Mouse (Mus musculus) midbrain, embryonic 12.5 days (tissue): ENCODE data around the gene Def8. TPM values are rescaled to one million over a fixed set of nuclear protein-coding genes. Genes with fewer than 3 reads are reported as not detected.

ENCODE experiments used
- ATAC-seq: fragments of 200-750 bp; cut with Nextera tagmentation; 2 replicates; pipeline ENCODE4 v1.8.0; 2017; ENCODE audit warnings: low read depth, moderate TSS enrichment, moderate library complexity; ENCODE audit not compliant: low FRiP score
- H3K27ac ChIP-seq: fragments of 300-500 bp; sonication (generic); replicated peaks from 2 replicates; pipeline ENCODE4 v1.5.1; 2016; ENCODE audit warnings: mild to moderate bottlenecking
- H3K27me3 ChIP-seq: fragments of 300-500 bp; sonication (generic); 2 replicates; pipeline ENCODE4 v1.6.1; 2016; ENCODE audit warnings: mild to moderate bottlenecking
- H3K36me3 ChIP-seq: fragments of 300-500 bp; sonication (generic); 2 replicates; pipeline ENCODE4 v1.6.1; 2016
- H3K4me1 ChIP-seq: fragments of 300-500 bp; sonication (generic); 2 replicates; pipeline ENCODE4 v1.6.1; 2016
- H3K4me2 ChIP-seq: fragments of 300-500 bp; sonication (generic); replicated peaks from 2 replicates; pipeline ENCODE4 v1.6.1; 2016; ENCODE audit warnings: mild to moderate bottlenecking, moderate library complexity
- H3K4me3 ChIP-seq: fragments of 300-500 bp; sonication (generic); 2 replicates; pipeline ENCODE4 v1.5.1; 2016; ENCODE audit warnings: mild to moderate bottlenecking
- H3K9ac ChIP-seq: fragments of 300-500 bp; sonication (generic); replicated peaks from 2 replicates; pipeline ENCODE4 v1.6.1; 2016; ENCODE audit warnings: mild to moderate bottlenecking, moderate library complexity
- H3K9me3 ChIP-seq: fragments of 300-500 bp; sonication (generic); 2 replicates; pipeline ENCODE4 v1.6.1; 2016; ENCODE audit warnings: mild to moderate bottlenecking
- WGBS: fragments of 180-500 bp; shearing (Covaris S2); methylation state at CpG from one replicate; pipeline ENCODE4 v1.1.7; 2016; 5-methylcytosine and 5-hydroxymethylcytosine counted together
- polyA plus RNA-seq: library from polyadenylated mRNA; unstranded; fragments of >200 nt; fragmentation: Nextera tagmentation; extraction: Ambion mirVana; gene quantifications from 2 replicates; pipeline ENCODE4 v1.2.1, GENCODE M21; 2016

The Def8 gene
- polyA plus RNA-seq, 1 experiment from 2014 or later, result 44.0 TPM

GRCm38 (mm10) chr8:123402730-123403326 is 20.5 kb upstream of the Def8 start:
- peaks cover 56% of the 10 kb centered on the region for H3K36me3 ChIP-seq
- ATAC-seq, result no peak
- 0 out of 2 replicates have a peak, but pooled peaks cover under 1% of the 10 kb centered on the region for H3K27me3 ChIP-seq
- 93% methylated on average over 9 of the region's 9 CpGs for WGBS
- no peak overlapping the region for H3K4me3 ChIP-seq
- no peaks in the 10 kb centered on the region for H3K9me3 ChIP-seq
- peaks cover 13% of the 10 kb centered on the region for H3K4me1 ChIP-seq
- H3K9ac ChIP-seq, result no peak overlapping the region
- H3K4me2 ChIP-seq, result no peak overlapping the region
- no peak overlapping the region for H3K27ac ChIP-seq

- no peak for ATAC-seq
- peak overlapping the region; percentile 54; the same call in 1 of the 2 replicates for H3K27ac ChIP-seq
- peaks cover 8% of the 10 kb centered on the region; the same call in 1 of the 2 replicates for H3K27me3 ChIP-seq
- H3K9ac ChIP-seq, result no peak overlapping the region; the same call in 1 of the 2 replicates
- H3K4me1 ChIP-seq, result peaks cover 24% of the 10 kb centered on the region
- no peak overlapping the region for H3K4me3 ChIP-seq
- WGBS, result 54% methylated on average over 8 of the region's 8 CpGs
- H3K4me2 ChIP-seq, result no peak overlapping the region
- peaks cover 39% of the 10 kb centered on the region for H3K36me3 ChIP-seq
- no peaks in the 10 kb centered on the region for H3K9me3 ChIP-seq
Observed at GRCm38 (mm10) chr8:123404521-123404920, 18.8 kb upstream of the Def8 start.

- Histone ChIP-seq H3K4me2 (no peak within 1 kb of the TSS), H3K27ac (no peak within 1 kb of the TSS), H3K4me1 (peaks cover 36% of the 10 kb centered on the region), H3K9ac (no peak within 1 kb of the TSS), H3K9me3 (no peaks in the 10 kb centered on the region), H3K4me3 (no peak within 1 kb of the TSS), H3K36me3 (peaks cover 18% of the 10 kb centered on the region), H3K27me3 (peaks cover 8% of the 10 kb centered on the region; the same call in 1 of the 2 replicates)
- ATAC-seq, result no peak
- 5% methylated on average over 4 of the region's 4 CpGs for WGBS
Observed at GRCm38 (mm10) chr8:123406786-123407185, 16.5 kb upstream of the Def8 start, which contains the start of gene Mc1r. Gene Mc1r, plus strand, starts transcription at chr8:123407107.

- peaks cover 9% of the 10 kb centered on the region for H3K36me3 ChIP-seq
- 94% methylated on average over 13 of the region's 13 CpGs for WGBS
- peaks cover 8% of the 10 kb centered on the region; the same call in 1 of the 2 replicates for H3K27me3 ChIP-seq
- no peak overlapping the region for H3K27ac ChIP-seq
- no peak overlapping the region for H3K9ac ChIP-seq
- H3K9me3 ChIP-seq, result no peaks in the 10 kb centered on the region
- no peak for ATAC-seq
- H3K4me2 ChIP-seq, result no peak overlapping the region
- H3K4me1 ChIP-seq, result peaks cover 36% of the 10 kb centered on the region
- no peak overlapping the region for H3K4me3 ChIP-seq
Observed at GRCm38 (mm10) chr8:123407612-123408011, 15.7 kb upstream of the Def8 start.

GRCm38 (mm10) chr8:123408586-123409544 is 14.5 kb upstream of the Def8 start:
- WGBS, result 79% methylated on average over 9 of the region's 9 CpGs
- peak overlapping the region; percentile 68 for H3K4me2 ChIP-seq

GRCm38 (mm10) chr8:123410049-123410587 is 13.2 kb upstream of the Def8 start:
- 31% methylated on average over 8 of the region's 8 CpGs for WGBS

More at GRCm38 (mm10) chr8:123408586-123409544, 14.5 kb upstream of the Def8 start:
- no peaks in the 10 kb centered on the region for H3K36me3 ChIP-seq
- H3K4me1 ChIP-seq, result peaks cover 46% of the 10 kb centered on the region
- peaks cover 8% of the 10 kb centered on the region; the same call in 1 of the 2 replicates for H3K27me3 ChIP-seq
- H3K9me3 ChIP-seq, result no peaks in the 10 kb centered on the region
- H3K27ac ChIP-seq, result peak overlapping the region; percentile 97
- peak overlapping the region; percentile 92; the same call in 1 of the 2 replicates for H3K4me3 ChIP-seq
- no peak for ATAC-seq
- H3K9ac ChIP-seq, result peak overlapping the region; percentile 96; the same call in 1 of the 2 replicates

GRCm38 (mm10) chr8:123410788-123411187 is 12.5 kb upstream of the Def8 start:
- peaks cover 46% of the 10 kb centered on the region for H3K4me1 ChIP-seq
- H3K27ac ChIP-seq, result peak overlapping the region; percentile 97
- H3K9ac ChIP-seq, result peak overlapping the region; percentile 96
- H3K27me3 ChIP-seq, result peaks cover 8% of the 10 kb centered on the region; the same call in 1 of the 2 replicates
- WGBS, result 4% methylated on average over 11 of the region's 11 CpGs
- H3K4me3 ChIP-seq, result peak overlapping the region; percentile 92
- no peaks in the 10 kb centered on the region for H3K36me3 ChIP-seq
- peak overlapping the region; percentile 68 for H3K4me2 ChIP-seq
- H3K9me3 ChIP-seq, result no peaks in the 10 kb centered on the region
- ATAC-seq, result no peak; the same call in 1 of the 2 replicates

More at GRCm38 (mm10) chr8:123410049-123410587, 13.2 kb upstream of the Def8 start:
- H3K27ac ChIP-seq, result peak overlapping the region; percentile 97
- peak overlapping the region; percentile 92 for H3K4me3 ChIP-seq
- no peaks in the 10 kb centered on the region for H3K36me3 ChIP-seq
- ATAC-seq, result no peak
- H3K27me3 ChIP-seq, result peaks cover 8% of the 10 kb centered on the region; the same call in 1 of the 2 replicates
- H3K9ac ChIP-seq, result peak overlapping the region; percentile 96
- H3K9me3 ChIP-seq, result no peaks in the 10 kb centered on the region
- H3K4me2 ChIP-seq, result peak overlapping the region; percentile 68
- H3K4me1 ChIP-seq, result peaks cover 45% of the 10 kb centered on the region

- peaks cover 48% of the 10 kb centered on the region for H3K4me1 ChIP-seq
- H3K4me3 ChIP-seq, result peak within 1 kb of the TSS; percentile 92
- no peaks in the 10 kb centered on the region for H3K9me3 ChIP-seq
- H3K4me2 ChIP-seq, result peak within 1 kb of the TSS; percentile 68
- H3K27ac ChIP-seq, result peak within 1 kb of the TSS; percentile 97
- no peaks in the 10 kb centered on the region for H3K36me3 ChIP-seq
- 0% methylated on average over 29 of the region's 29 CpGs for WGBS
- peak; percentile 88 for ATAC-seq
- H3K27me3 ChIP-seq, result peaks cover 8% of the 10 kb centered on the region; the same call in 1 of the 2 replicates
- peak within 1 kb of the TSS; percentile 96 for H3K9ac ChIP-seq
Observed at GRCm38 (mm10) chr8:123411246-123411645, 12.1 kb upstream of the Def8 start, which contains the start of gene Tubb3. Gene Tubb3, plus strand, starts transcription at chr8:123411424.

- Histone ChIP-seq H3K27ac (peak overlapping the region; percentile 97), H3K36me3 (no peaks in the 10 kb centered on the region), H3K4me1 (peaks cover 49% of the 10 kb centered on the region), H3K4me3 (peak overlapping the region; percentile 92), H3K9me3 (no peaks in the 10 kb centered on the region), H3K9ac (peak overlapping the region; percentile 96), H3K4me2 (peak overlapping the region; percentile 68), H3K27me3 (peaks cover 8% of the 10 kb centered on the region; the same call in 1 of the 2 replicates)
- WGBS, result 3% methylated on average over 16 of the region's 16 CpGs
- ATAC-seq, result peak; percentile 12
Observed at GRCm38 (mm10) chr8:123411781-123412327, 11.5 kb upstream of the Def8 start.

- H3K4me2 ChIP-seq, result peak overlapping the region; percentile 68
- H3K9ac ChIP-seq, result peak overlapping the region; percentile 96
- peak; percentile 64 for ATAC-seq
- H3K36me3 ChIP-seq, result peaks cover under 1% of the 10 kb centered on the region
- 2% methylated on average over 12 of the region's 12 CpGs for WGBS
- H3K9me3 ChIP-seq, result no peaks in the 10 kb centered on the region
- peaks cover 8% of the 10 kb centered on the region; the same call in 1 of the 2 replicates for H3K27me3 ChIP-seq
- H3K4me3 ChIP-seq, result peak overlapping the region; percentile 92
- peak overlapping the region; percentile 97 for H3K27ac ChIP-seq
- peaks cover 51% of the 10 kb centered on the region for H3K4me1 ChIP-seq
Observed at GRCm38 (mm10) chr8:123412560-123413170, 10.7 kb upstream of the Def8 start.

- H3K9me3 ChIP-seq, result no peaks in the 10 kb centered on the region
- peak overlapping the region; percentile 97 for H3K27ac ChIP-seq
- H3K36me3 ChIP-seq, result peaks cover 17% of the 10 kb centered on the region
- peaks cover 44% of the 10 kb centered on the region for H3K4me1 ChIP-seq
- no peaks in the 10 kb centered on the region for H3K27me3 ChIP-seq
- no peak for ATAC-seq
- H3K4me2 ChIP-seq, result peak overlapping the region; percentile 68
- 12% methylated on average over 9 of the region's 9 CpGs for WGBS
- H3K9ac ChIP-seq, result peak overlapping the region; percentile 96
- peak overlapping the region; percentile 92 for H3K4me3 ChIP-seq
Observed at GRCm38 (mm10) chr8:123414255-123414654, 9.1 kb upstream of the Def8 start.
